Mouse (Mus musculus) frontal cortex, postnatal 25 days (tissue): ENCODE results near the gene Ythdf2.

Experiments used
- DNase-seq, 2 experiments: peaks; one replicate each; pipeline ENCODE4 v3.0.0; 2022; ENCODE audit warnings: low spot score in 2 of 2

The Ythdf2 gene

DNA sequence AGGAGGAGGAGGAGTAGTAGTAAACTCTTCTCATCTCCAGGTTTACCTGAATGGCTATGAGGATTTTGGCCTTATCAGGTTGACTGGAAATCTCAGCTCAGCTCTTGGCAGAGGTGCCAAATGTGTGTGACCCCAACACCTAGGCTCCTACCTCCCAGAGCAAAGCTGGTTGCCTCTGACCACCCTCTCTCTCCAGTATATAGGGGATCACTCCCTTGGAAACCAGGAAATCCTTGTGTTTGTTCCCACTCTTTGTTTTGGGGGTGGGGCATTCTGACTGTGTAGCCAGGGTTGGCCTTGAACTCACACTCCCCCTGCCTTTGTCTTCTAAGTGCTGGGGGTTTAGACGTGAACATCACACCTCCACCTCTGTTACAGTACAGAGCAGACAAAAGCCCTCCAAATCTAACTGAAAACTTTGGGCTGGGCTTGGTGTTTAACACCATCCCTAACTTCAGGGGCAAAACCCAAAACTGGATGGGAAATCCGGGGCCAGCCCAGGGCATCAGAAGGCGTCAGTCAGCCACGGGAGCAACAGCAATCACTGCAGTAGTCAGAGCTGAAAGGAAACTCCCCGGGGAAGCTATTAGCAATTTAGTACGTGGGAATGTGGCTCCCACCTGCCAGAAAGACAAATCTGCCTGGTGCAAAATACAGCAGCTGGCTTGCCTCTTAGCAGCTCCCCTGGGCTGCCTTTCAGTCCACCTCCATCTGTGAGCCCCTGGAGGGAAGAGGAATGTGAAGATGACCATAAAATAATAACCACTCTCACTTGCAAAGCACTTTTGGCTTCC is 57.0 kb downstream of the Ythdf2 start:
- DNase-seq, result no peak

DNA sequence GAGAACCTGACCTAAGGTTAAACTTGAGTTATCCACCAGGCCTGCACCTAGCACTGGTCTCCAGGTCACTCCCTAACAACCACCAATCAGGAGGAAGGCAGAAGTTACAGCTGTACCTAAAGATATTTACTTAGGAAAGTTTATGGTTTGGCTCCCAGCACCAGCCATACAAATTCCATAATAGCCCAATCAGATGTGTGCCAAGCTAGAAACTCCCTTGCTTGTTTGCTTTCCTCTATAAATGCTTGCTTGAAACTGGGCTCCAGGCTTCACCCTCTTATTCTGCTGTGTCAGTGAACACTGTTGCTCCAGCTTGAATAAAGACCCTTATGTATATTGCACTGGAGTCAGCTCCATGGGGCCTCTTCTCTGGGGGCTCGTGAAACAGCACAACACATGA is 60.4 kb downstream of the Ythdf2 start:
- DNase-seq, result no peak

DNA sequence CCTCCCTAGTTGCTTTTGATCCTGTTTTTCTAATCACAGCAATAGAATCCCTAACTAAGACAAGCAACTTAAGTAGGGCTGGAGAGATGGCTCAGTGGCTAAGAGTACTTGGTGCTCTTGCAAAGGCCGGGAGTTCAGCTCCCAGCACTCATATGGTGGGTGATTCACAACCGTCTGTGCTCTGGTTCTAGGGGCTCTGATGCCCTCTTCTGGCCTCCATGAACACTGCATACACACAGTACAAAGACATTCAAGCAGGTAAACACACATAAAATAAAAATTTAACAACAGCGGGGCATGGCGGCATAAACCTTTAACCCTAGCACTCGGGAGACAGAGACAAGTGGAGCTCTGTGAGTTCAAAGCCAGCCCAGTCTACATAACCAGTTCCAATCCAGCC is 65.9 kb downstream of the Ythdf2 start:
- DNase-seq, result no peak

DNA sequence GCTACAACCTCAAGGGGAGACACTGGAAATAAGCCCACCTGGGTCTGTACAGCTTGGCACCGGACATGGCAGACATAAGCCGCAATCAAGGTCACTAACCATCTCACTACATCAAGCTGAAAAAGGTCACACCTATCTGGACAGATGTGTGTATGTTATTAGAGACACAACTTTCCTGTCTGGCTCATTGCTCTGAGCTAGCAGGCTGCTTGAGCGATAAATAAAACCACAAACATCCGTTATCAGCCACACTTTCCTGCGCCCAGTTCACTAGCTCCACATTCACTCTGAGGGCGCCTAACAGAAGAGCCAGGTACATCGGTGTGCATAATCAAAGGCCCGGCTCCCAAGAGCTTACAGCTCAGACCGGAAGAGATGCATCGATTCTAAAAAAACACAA is 67.0 kb downstream of the Ythdf2 start:
- no peak for DNase-seq

DNA sequence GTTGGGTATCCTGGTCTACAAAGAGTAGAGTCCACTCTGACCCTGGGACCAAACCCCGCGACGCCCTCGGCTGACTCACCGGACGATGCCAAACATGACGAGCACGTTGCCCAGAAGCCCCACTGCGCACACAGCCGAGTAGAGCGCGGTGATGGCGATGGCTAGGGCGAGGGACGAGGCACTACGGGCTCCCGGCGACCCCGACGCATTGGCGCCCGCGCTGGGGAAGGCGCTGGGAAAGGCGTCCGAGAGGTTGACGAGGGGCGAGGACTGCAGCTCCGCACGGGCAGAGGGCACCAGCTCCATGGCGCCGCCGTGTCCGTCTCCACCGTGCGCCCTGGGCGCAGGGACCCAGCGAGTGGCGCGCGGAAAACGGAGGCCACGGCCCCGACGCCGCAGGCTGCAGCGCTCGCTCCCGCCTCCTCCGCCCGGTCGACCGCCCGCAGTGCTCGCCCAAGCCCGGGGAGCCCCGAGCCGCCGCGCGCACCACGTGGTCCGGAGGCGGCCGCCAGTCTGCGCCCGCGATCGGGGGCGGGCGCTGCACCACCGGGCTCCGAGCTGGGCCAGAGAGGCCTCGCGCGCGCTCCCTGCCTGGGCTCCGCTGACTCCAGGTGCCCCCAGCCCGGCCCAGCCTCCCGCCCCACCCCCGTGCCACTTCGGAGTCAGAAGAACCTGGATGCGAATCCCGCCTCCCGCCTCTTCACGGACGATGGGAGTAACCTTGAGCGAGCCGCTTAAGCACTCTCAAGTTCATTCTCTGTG is 67.8 kb downstream of the Ythdf2 start, which contains the start of gene Oprd1:
Gene Oprd1, minus strand, starts transcription at position 407 of the 762 bp plus-strand sequence.
- DNase-seq, result no peak

DNA sequence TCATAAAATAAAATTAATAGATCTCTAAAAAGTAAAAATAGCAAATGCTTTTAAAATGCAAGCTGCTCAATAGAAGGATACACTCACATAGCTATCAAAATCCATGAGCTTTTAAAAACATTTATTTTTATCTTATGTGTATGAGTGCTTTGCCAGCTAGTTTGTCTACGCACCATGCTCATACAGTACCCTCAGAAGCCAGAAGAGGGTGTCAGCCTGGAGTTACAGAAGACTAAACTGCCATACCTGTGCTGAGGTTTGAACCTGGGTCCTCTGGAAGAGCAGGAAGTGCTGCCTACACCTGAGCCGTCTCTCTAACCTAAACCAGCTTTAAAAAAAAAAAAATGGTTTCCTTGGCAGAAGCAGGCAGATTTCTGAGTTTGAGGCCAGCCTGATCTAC is 73.5 kb downstream of the Ythdf2 start:
- DNase-seq, result no peak

DNA sequence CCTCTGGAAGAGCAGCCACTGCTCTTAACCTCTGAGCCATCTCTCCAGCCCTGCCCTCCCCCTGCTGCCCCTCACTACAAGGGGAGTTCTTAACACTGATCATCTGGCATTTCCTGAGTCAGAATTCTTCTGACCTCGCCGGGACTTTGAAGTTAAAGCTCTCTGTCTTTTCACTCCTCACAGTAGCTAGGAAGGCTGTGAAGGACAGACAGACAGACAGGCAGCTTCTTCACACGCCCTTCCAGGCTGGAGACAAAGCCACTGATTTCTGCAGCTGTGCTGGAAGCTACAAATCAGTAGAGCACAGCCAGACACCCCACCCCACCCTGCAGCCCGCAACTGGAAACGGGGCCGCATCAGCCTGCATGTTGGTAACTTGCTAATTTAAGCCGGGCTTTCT is 75.1 kb downstream of the Ythdf2 start:
- DNase-seq, result no peak
